In the genomic region with DNA sequence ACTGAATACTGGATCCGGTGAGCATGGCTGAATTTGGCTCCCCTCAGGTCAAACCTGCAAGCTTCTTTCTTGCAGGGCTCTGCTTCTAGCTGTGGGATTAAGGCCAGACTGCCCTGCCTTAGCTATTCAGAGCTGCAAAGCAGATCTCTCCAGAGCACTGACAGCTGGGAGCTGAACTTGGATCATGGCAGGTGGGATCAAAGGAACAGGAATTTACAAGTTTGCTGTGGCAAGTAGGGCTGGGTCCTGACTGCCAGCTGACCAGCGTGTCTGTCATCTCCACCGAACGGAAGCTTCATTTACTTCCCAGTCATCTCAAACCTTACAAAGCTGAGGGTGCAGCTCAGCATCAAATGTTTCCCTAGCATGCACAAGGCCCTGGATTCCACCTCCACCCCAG, we compare ENCODE assay signal across 24 mouse cellular contexts. TPM values are rescaled to one million over a fixed set of nuclear protein-coding genes. Genes with fewer than 3 reads are reported as not detected.
"Had no signal": no experiment of that assay in that cellular context is flagged by ENCODE, and none has a peak within 500 bp of the region (broad histone marks: within the 10 kb centered on the region; RNA-seq: fewer than 3 reads in every experiment).

No protein-coding gene starts in this region.

- H3K4me3 ChIP-seq: liver, embryonic 15.5 days; lung, embryonic 15.5 days; megakaryocyte, embryonic 14.5 days; midbrain, embryonic 13.5 days; midbrain, embryonic 15.5 days; neural tube, embryonic 13.5 days; neural tube, embryonic 15.5 days; stomach, embryonic 15.5 days had no signal

- DNase-seq: liver, postnatal 0 days; lung, adult 2 months; lung, postnatal 14 days; lung, postnatal 36 days; right cerebral cortex, postnatal 14 days; thymus, adult 2 months; thymus, postnatal 25 days; thymus, postnatal 4 days had no signal

- H3K4me2 ChIP-seq: liver, embryonic 15.5 days; lung, embryonic 15.5 days; midbrain, embryonic 11.5 days; midbrain, embryonic 13.5 days; midbrain, embryonic 15.5 days; neural tube, embryonic 13.5 days; neural tube, embryonic 15.5 days; stomach, embryonic 15.5 days had no signal

- H3K27me3 ChIP-seq: liver, embryonic 15.5 days; lung, embryonic 15.5 days; midbrain, embryonic 13.5 days; midbrain, embryonic 15.5 days; neural tube, embryonic 13.5 days; neural tube, embryonic 15.5 days; stomach, embryonic 15.5 days had no signal

RNA-seq across cellular contexts. Expression of a gene that starts 18.9 kb away (rescaled TPM):
- total RNA-seq: monocyte, adult 5-6 weeks had no signal

RNA-seq across cellular contexts. Expression of a gene that starts 54.7 kb away (rescaled TPM):
- total RNA-seq: megakaryocyte progenitor cell, adult 5-6 weeks; monocyte, adult 5-6 weeks had no signal
- polyA plus RNA-seq: liver, embryonic 15.5 days; liver, postnatal 0 days; lung, embryonic 15.5 days; lung, postnatal 0 days; macrophage; spleen, adult 2 months; stomach, embryonic 15.5 days; stomach, postnatal 0 days; thymus, adult 2 months; urinary bladder, adult 2 months had no signal
